Mouse (Mus musculus): ENCODE results near the gene Npas2.
A peak's percentile ranks its signal among the peaks of the same experiment; 100 is the strongest.

Npas2 gene

GRCm38 (mm10) chr1:39192997-39193861 lies at the start of gene Npas2:
Npas2 (plus strand) TSS chr1:39193731.
- DNase-seq (ENCODE audit: low spot score in 2 of 2), result no peak

GRCm38 (mm10) chr1:39156778-39157177 lies 36.8 kb upstream of the Npas2 start:
- no peak for DNase-seq (ENCODE audit: low spot score in 2 of 2)

- DNase-seq (ENCODE audit: low spot score in 2 of 2), result no peak
These were observed 33.4 kb upstream of the Npas2 start for GRCm38 (mm10) chr1:39160167-39160566.

- DNase-seq (ENCODE audit: low spot score in 2 of 2), result no peak
These were observed 30.5 kb upstream of the Npas2 start for GRCm38 (mm10) chr1:39163077-39163476.

GRCm38 (mm10) chr1:39176690-39177089 lies 16.8 kb upstream of the Npas2 start:
- DNase-seq (ENCODE audit: low spot score in 2 of 2), result no peak

GRCm38 (mm10) chr1:39177211-39177610 lies 16.3 kb upstream of the Npas2 start:
- no peak for DNase-seq (ENCODE audit: low spot score in 2 of 2)

- DNase-seq (ENCODE audit: low spot score in 2 of 2), result no peak
These were observed 13.7 kb upstream of the Npas2 start for GRCm38 (mm10) chr1:39179806-39180205.

- no peak for DNase-seq (ENCODE audit: low spot score in 2 of 2)
These were observed 13.0 kb upstream of the Npas2 start for GRCm38 (mm10) chr1:39180517-39180916.

GRCm38 (mm10) chr1:39181901-39182300 lies 11.6 kb upstream of the Npas2 start:
- DNase-seq (ENCODE audit: low spot score in 2 of 2), result no peak

GRCm38 (mm10) chr1:39185833-39186232 lies 7.7 kb upstream of the Npas2 start:
- no peak for DNase-seq (ENCODE audit: low spot score in 2 of 2)

GRCm38 (mm10) chr1:39186711-39187437 lies 6.7 kb upstream of the Npas2 start:
- DNase-seq (ENCODE audit: low spot score in 2 of 2), result no peak

- DNase-seq (ENCODE audit: low spot score in 2 of 2), result no peak
These were observed 2.4 kb upstream of the Npas2 start for GRCm38 (mm10) chr1:39191122-39191521.

- no peak for DNase-seq (ENCODE audit: low spot score in 2 of 2)
These were observed 1.0 kb upstream of the Npas2 start for GRCm38 (mm10) chr1:39192460-39192996.

- no peak for DNase-seq (ENCODE audit: low spot score in 2 of 2)
These were observed 538 bp downstream of the Npas2 start for GRCm38 (mm10) chr1:39193862-39194675.

GRCm38 (mm10) chr1:39194959-39195358 lies 1.4 kb downstream of the Npas2 start:
- DNase-seq (ENCODE audit: low spot score in 2 of 2), result no peak

GRCm38 (mm10) chr1:39196126-39196525 lies 2.6 kb downstream of the Npas2 start:
- no peak for DNase-seq (ENCODE audit: low spot score in 2 of 2)

- peak in 1 of 2 experiments; percentile 24 for DNase-seq (ENCODE audit: low spot score in 2 of 2)
These were observed 3.3 kb downstream of the Npas2 start for GRCm38 (mm10) chr1:39196676-39197375.

- DNase-seq (ENCODE audit: low spot score in 2 of 2), result no peak
These were observed 11.5 kb downstream of the Npas2 start for GRCm38 (mm10) chr1:39205021-39205420.

GRCm38 (mm10) chr1:39205697-39206096 lies 12.2 kb downstream of the Npas2 start:
- DNase-seq (ENCODE audit: low spot score in 2 of 2), result no peak

GRCm38 (mm10) chr1:39206942-39207341 lies 13.4 kb downstream of the Npas2 start:
- DNase-seq (ENCODE audit: low spot score in 2 of 2), result peak in 1 of 2 experiments; percentile 21

- no peak for DNase-seq (ENCODE audit: low spot score in 2 of 2)
These were observed 17.4 kb downstream of the Npas2 start for GRCm38 (mm10) chr1:39210928-39211327.

All from spleen, postnatal 10 days (tissue).